Mouse (Mus musculus) forebrain, embryonic 16.5 days (tissue): ENCODE results near the gene Wdr5. TPM values are rescaled to one million over a fixed set of nuclear protein-coding genes. Genes with fewer than 3 reads are reported as not detected.
A peak's percentile ranks its signal among the peaks of the same experiment; 100 is the strongest.

Experiments used
- ATAC-seq: fragments of 200-750 bp; cut with Nextera tagmentation; 2 replicates; pipeline ENCODE4 v1.8.0; 2017; ENCODE audit warnings: mild to moderate bottlenecking, moderate library complexity
- H3K27ac ChIP-seq: fragments of 300-500 bp; sonication (generic); 2 replicates; pipeline ENCODE4 v1.5.1; 2014; ENCODE audit warnings: low read length, control low read depth
- H3K27me3 ChIP-seq: fragments of 300-500 bp; sonication (generic); replicated peaks from 2 replicates; pipeline ENCODE4 v1.6.1; 2014; ENCODE audit warnings: low read length; ENCODE audit not compliant: control insufficient read depth, insufficient read depth
- H3K36me3 ChIP-seq: fragments of 300-500 bp; sonication (generic); 2 replicates; pipeline ENCODE4 v1.6.1; 2014; ENCODE audit not compliant: control insufficient read depth, insufficient read depth
- H3K4me1 ChIP-seq: fragments of 300-500 bp; sonication (generic); replicated peaks from 2 replicates; pipeline ENCODE4 v1.6.1; 2014; ENCODE audit warnings: low read length; ENCODE audit not compliant: control insufficient read depth, insufficient read depth
- H3K4me2 ChIP-seq: fragments of 300-500 bp; sonication (generic); 2 replicates; pipeline ENCODE4 v1.6.1; 2014; ENCODE audit warnings: mild to moderate bottlenecking, low read length, control low read depth
- H3K4me3 ChIP-seq: fragments of 300-500 bp; sonication (generic); replicated peaks from 2 replicates; pipeline ENCODE4 v1.5.1; 2014; ENCODE audit warnings: mild to moderate bottlenecking, low read length, control low read depth
- H3K9ac ChIP-seq: fragments of 300-500 bp; sonication (generic); replicated peaks from 2 replicates; pipeline ENCODE4 v1.6.1; 2014; ENCODE audit warnings: low read depth, low read length, control low read depth
- H3K9me3 ChIP-seq: fragments of 300-500 bp; sonication (generic); 2 replicates; pipeline ENCODE4 v1.6.1; 2016; ENCODE audit warnings: low read length; ENCODE audit not compliant: control insufficient read depth
- WGBS: fragments of 180-500 bp; shearing (Covaris S2); extraction: QIAGEN DNeasy Blood & Tissue Kit; methylation state at CpG from one replicate; pipeline ENCODE4 v1.1.7; 2014; 5-methylcytosine and 5-hydroxymethylcytosine counted together
- polyA plus RNA-seq: library from polyadenylated mRNA; unstranded; fragments of >200 nt; fragmentation: Nextera tagmentation; extraction: Ambion mirVana; gene quantifications from 2 replicates; pipeline ENCODE4 v1.2.1, GENCODE M21; 2015

The Wdr5 gene
- polyA plus RNA-seq, 1 experiment from 2014 or later = 51.8 TPM

DNA sequence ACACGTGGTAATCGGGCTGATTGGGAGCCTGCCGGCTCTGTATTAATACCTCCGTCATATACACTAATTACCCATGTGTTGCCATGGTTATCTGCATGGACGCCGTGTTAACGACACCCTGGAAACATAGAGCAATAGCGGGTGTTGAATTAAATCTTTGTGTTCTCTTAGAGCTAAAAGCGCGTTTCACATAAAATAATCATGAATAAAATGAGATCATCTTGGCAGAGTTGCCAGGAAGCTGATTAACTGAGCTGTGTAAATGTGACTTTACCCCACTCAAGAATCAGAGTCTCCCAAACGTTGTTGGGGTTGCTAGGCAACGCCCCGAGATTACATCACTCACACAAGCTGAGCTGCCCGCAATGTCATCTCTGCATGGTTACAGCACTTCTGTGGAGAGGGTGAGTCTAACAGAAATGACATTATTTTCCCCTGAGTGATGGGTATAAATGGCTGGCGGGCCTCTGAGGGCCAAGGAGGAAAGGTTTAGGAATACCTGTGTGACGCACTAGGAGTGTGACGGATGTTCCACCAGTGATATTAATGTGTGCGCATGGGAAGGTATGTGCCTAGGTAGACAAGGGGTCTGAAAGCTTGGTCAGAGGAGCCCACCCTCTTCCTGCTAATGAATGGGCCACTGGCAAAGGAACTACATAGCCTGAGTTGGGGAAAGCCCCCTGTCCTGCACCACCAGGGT is 58.1 kb downstream of the Wdr5 start:
- H3K9me3 ChIP-seq = no peaks in the 10 kb centered on the region
- peak overlapping the region; percentile 55 for H3K4me2 ChIP-seq
- ATAC-seq = peak; percentile 96
- peaks cover 24% of the 10 kb centered on the region for H3K27me3 ChIP-seq
- H3K27ac ChIP-seq = peak overlapping the region; percentile 69
- H3K9ac ChIP-seq = peak overlapping the region; percentile 41
- no peaks in the 10 kb centered on the region for H3K36me3 ChIP-seq
- H3K4me1 ChIP-seq = peaks cover 18% of the 10 kb centered on the region
- 6% methylated on average over 18 of the region's 18 CpGs for WGBS
- peak overlapping the region; percentile 23 for H3K4me3 ChIP-seq

- Histone ChIP-seq H3K4me1 (peaks cover 18% of the 10 kb centered on the region), H3K27ac (peak overlapping the region; percentile 69), H3K4me2 (peak overlapping the region; percentile 55), H3K27me3 (peaks cover 23% of the 10 kb centered on the region), H3K9me3 (no peaks in the 10 kb centered on the region), H3K9ac (peak overlapping the region; percentile 41), H3K36me3 (no peaks in the 10 kb centered on the region), H3K4me3 (no peak overlapping the region)
- 62% methylated on average over 8 of the region's 8 CpGs for WGBS
- no peak for ATAC-seq
Observed at GRCm38 (mm10) chr2:27573628-27573966, 58.6 kb downstream of the Wdr5 start.

DNA sequence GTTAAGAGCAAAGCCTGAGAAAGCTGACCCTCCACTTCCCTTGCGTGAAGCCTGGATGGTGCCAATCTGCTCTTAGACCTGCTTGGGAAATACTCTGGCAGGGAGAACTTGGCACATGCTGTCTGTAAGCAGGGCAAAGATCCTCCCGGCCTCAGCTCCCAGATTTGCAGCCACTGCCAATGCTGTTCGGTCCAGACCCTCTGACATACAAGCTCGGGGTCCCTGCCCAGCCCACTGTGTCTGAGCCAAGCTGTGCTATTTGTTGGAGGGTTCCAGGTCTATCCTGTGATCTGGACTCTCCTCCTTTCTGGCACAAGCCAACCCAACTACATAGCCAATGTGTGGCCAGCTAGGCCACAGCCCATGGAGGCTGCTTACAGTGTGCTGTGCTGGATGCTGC is 61.5 kb downstream of the Wdr5 start:
- Histone ChIP-seq H3K4me2 (no peak overlapping the region), H3K4me1 (peaks cover 18% of the 10 kb centered on the region), H3K9me3 (no peaks in the 10 kb centered on the region), H3K9ac (no peak overlapping the region), H3K27me3 (peaks cover 21% of the 10 kb centered on the region), H3K27ac (no peak overlapping the region), H3K4me3 (no peak overlapping the region), H3K36me3 (no peaks in the 10 kb centered on the region)
- WGBS = 82% methylated on average over 4 of the region's 4 CpGs
- no peak for ATAC-seq

DNA sequence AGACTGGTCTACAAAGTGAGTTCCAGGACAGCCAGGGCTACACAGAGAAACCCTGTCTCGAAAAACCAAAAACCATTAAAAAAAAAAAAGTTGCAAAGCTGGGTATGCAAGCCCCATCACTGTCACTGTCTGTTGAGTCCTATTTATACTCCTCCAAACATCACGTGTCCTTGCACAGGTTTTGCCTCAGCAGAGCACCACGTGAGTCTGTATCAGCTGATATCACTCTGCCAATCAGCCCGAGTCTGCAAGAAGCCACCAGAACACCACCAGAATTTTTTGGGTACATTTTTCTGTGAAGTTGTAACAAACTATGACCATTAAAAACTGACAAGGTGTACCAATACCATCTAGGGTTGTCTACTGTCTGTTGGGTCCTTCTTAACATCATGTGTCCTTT is 63.6 kb downstream of the Wdr5 start:
- Histone ChIP-seq H3K4me3 (no peak overlapping the region), H3K9me3 (no peaks in the 10 kb centered on the region), H3K27ac (no peak overlapping the region), H3K36me3 (no peaks in the 10 kb centered on the region), H3K4me2 (no peak overlapping the region), H3K4me1 (peaks cover under 1% of the 10 kb centered on the region), H3K27me3 (peaks cover 28% of the 10 kb centered on the region), H3K9ac (no peak overlapping the region)
- 93% methylated on average over 4 of the region's 4 CpGs for WGBS
- ATAC-seq = no peak

- WGBS = 71% methylated on average over 11 of the region's 11 CpGs
- no peaks in the 10 kb centered on the region for H3K9me3 ChIP-seq
- no peak overlapping the region for H3K4me3 ChIP-seq
- no peak for ATAC-seq
- H3K9ac ChIP-seq = no peak overlapping the region
- H3K36me3 ChIP-seq = no peaks in the 10 kb centered on the region
- H3K27ac ChIP-seq = no peak overlapping the region
- H3K4me2 ChIP-seq = no peak overlapping the region
- H3K4me1 ChIP-seq = no peaks in the 10 kb centered on the region
- peaks cover 19% of the 10 kb centered on the region; the same call in 1 of the 2 replicates for H3K27me3 ChIP-seq
Observed at GRCm38 (mm10) chr2:27582112-27582511, 67.2 kb downstream of the Wdr5 start.

DNA sequence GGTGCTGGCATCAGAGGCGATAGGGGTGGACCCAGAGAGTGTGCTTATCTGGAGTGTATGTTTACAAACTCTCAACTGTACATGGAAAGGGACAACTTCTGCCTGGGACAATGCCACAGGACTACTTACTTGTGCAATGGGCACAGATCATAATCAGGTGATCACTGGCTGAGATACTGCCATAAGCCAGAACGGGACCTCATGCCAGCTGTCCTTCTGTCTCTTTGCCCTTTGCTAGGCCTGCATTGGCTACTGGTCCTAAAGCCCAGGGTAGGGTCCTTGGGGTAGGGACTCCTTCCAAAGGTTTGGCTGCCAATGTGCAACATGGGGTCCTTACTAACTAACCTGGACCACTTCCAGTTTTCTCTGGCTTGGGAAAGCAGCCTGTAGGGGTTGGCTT is 68.1 kb downstream of the Wdr5 start:
- Histone ChIP-seq H3K9me3 (no peaks in the 10 kb centered on the region), H3K9ac (no peak overlapping the region), H3K4me2 (no peak overlapping the region), H3K27me3 (peaks cover 19% of the 10 kb centered on the region; the same call in 1 of the 2 replicates), H3K36me3 (no peaks in the 10 kb centered on the region), H3K4me1 (no peaks in the 10 kb centered on the region), H3K4me3 (no peak overlapping the region), H3K27ac (no peak overlapping the region)
- WGBS = 83% methylated on average over 2 of the region's 2 CpGs
- ATAC-seq = no peak

DNA sequence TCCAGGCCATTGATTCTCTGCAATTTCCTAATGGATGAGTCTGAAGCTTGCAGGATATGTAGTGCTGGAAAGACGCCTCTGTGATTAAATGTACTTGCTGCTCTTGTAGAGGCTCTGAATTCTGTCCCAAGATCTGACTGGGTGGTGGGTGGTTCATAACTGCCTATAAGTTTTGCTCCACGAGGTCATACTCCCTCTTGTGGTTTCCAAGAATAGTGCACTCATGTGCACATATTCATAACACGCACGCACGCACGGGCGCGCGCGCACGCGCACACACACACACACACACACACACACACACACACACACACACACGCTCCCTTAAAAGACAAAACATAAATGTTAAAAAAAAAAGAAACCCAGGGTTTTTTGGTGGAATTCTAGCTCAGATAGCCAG is 69.6 kb downstream of the Wdr5 start:
- H3K27me3 ChIP-seq = peaks cover 12% of the 10 kb centered on the region; the same call in 1 of the 2 replicates
- no peak overlapping the region for H3K27ac ChIP-seq
- H3K4me2 ChIP-seq = no peak overlapping the region
- WGBS = 92% methylated on average over 13 of the region's 13 CpGs
- H3K36me3 ChIP-seq = no peaks in the 10 kb centered on the region
- no peaks in the 10 kb centered on the region for H3K9me3 ChIP-seq
- no peak overlapping the region for H3K9ac ChIP-seq
- ATAC-seq = no peak
- H3K4me3 ChIP-seq = no peak overlapping the region
- H3K4me1 ChIP-seq = no peaks in the 10 kb centered on the region

Other genes starting within 250 kb of the Wdr5 start
- 11.9 and 13.1 TPM in 2 replicates for gene Vav2, start 88.1 kb upstream of the Wdr5 start, polyA plus RNA-seq
- 31.6 and 34.3 TPM in 2 replicates for gene Brd3os, start 72.8 kb upstream of the Wdr5 start, polyA plus RNA-seq
- gene Brd3, start 7.5 kb upstream of the Wdr5 start, polyA plus RNA-seq = 152 and 153 TPM in 2 replicates
- 2.4 and 3.4 TPM in 2 replicates for gene Rxra, start 161.3 kb downstream of the Wdr5 start, polyA plus RNA-seq